Mouse (Mus musculus) induced T-regulatory cell, adult 2 months (primary cell): Measurements from ENCODE around the gene Lrrc73.

Experiments
- DNase-seq: peaks from one replicate; pipeline ENCODE4 v3.0.0-alpha.2; 2012; ENCODE audit warnings: low read depth

The Lrrc73 gene

DNA sequence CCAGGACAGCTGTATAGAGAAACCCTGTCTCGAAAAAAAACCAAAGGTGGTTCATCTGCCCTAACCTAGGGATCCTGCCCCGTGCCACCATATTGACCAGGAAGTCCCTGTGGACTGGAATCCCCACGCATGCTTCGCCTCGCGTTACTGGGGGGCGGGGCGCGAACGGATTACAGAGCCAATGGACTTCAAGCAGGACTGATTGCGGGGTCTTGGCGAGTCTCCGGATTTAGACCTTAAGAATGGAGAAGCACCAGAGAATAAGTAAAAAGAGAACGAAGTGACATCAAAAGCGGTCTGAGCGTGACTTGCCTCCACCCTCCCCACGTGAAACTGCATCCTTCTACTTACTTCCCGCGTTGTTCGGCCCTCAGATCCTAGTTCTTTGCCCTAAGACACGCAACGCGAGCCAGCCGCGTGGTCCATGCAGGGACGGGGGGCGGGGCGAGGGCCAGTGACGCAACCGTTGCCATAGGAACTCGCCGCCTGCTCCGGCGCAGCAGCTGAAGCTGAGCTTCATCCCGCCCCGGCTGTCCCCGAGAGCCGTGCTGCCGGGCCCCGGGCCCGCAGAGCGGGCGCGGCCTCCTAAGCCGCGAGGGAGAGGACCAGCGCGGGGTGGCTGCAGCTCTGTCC is at the start of gene Lrrc73:
Lrrc73 (plus strand) TSS at position 80 of the 633 bp plus-strand sequence.
- DNase-seq = peak; percentile 93

DNA sequence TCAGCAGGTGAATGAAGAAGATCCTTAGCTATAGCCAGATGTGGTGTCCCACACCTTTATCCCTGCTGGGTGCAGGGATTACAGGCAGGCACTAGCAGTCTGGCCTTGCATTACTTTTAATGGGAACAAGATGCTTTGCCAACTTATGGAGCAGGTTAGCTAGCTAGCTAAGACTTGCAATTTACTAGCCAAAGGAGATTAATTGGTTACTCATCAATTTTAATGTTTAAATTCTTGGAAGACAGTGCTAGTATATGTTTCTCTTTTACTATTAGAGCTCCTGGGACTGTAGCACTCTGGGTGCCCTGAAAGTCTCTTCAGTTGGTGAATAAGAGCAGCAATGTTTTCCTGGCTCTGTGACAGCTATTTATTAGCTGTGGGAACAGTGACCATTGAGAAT is 46.7 kb upstream of the Lrrc73 start:
- no peak for DNase-seq

DNA sequence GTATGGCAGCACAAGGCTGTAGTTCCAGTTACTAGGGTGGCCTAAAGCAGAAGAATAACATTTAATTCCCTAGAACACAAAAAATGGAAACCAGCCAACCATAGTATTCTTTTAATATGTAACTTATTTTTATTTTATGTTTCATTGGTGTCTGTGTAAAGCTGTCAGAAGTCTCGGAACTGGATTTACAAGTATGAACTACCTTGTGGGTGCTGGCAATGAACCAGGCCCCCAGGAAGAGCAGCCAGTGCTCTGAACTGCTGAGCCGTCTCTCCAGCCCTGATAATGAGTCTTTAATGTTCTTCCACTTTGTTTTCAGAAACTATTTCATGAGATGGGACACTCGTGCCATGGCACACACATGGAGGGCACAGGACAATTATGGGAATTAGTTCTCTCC is 42.8 kb upstream of the Lrrc73 start:
- DNase-seq = no peak

DNA sequence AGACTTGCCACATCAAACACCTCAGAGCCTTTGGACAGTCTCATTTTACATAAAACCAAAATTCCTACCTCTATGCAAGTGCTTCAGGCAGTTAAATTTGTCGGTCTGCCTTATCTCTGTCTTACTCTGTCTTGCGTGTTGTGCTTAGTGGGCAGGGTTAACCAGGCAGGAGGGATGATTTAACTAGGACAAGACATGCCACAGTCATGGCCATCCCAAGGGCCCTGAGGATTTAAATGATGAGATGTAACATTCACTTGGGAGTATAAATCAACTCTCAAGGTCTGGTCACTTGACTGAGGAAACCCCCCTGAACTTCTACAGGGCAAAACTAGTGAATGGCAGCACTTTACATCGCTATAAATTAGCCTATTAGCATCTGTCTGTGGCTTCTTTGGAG is 31.7 kb upstream of the Lrrc73 start:
- DNase-seq = no peak

DNA sequence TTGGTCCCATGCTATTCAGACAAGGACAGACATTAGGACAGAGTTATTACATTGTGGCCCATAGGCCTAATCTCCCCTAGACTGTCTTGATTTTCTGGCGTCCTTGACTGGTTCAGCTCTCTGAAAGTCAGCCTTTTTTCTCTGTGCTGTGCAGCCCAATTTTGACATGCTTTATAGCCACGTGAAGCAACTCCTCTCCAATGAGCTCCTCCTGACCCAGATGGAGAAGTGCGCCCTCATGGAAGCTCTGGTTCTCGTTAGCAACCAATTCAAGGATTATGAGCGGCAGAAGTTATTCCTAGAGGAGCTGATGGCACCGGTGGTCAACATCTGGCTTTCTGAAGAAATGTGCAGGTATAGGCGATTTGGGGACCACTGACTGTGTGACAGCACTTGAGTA is 25.8 kb upstream of the Lrrc73 start:
- no peak for DNase-seq

DNA sequence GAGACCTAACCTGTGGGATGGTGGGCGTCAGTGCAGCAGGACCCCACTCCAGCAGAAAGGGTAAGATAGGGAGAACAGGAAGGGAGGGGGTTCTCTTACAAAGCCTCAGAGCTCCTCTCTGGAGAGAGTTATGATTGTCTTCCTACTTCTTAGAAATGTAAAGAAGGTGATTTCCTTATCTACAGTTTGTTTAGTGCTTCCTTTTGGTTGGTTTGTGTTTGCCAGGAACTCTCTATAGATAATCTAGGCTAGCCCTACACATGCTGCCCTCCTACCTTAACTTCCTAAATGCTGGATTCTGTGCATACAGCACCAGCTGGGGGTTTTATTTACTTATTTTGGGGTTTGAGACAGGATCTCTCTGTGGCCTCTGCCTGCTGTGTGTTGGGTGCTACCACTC is 17.3 kb upstream of the Lrrc73 start:
- no peak for DNase-seq

DNA sequence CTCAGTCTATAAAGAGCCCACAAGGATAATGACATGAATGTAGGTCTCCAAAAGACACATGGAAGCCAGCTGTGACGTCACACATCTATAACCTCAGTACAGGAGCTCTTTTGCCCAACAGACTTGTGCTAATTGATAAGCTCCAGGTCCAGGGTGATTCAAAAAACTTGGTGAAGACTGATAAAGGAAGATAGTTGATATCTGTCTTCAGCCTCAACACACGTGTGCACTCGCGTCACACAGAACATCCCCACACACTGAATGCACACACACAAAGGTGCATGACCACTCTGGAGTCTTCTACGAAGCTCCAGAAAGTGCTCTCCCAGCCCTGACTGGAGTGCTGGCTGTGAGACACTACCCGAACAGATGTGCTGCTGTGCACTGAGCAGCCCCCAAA is 16.3 kb upstream of the Lrrc73 start:
- no peak for DNase-seq

DNA sequence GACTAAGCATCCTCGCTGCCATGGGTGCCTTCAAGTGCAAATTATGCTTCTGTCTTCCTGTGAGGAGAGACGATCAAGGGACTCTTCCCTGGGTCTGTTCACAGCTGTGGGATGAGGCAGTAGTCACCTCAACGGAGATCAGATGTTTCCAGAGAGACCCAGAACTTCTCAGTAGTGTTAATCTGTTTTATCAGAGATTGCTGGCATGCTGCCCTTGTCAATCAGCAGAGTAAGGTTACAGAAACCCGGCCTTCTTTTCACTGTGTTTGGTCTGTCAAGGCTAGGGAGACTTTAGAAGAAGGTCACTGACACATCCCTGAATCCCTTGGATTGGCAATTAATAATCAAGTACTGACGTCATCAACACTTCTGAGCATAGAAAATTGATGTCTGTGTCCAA is 15.9 kb upstream of the Lrrc73 start:
- DNase-seq = no peak

DNA sequence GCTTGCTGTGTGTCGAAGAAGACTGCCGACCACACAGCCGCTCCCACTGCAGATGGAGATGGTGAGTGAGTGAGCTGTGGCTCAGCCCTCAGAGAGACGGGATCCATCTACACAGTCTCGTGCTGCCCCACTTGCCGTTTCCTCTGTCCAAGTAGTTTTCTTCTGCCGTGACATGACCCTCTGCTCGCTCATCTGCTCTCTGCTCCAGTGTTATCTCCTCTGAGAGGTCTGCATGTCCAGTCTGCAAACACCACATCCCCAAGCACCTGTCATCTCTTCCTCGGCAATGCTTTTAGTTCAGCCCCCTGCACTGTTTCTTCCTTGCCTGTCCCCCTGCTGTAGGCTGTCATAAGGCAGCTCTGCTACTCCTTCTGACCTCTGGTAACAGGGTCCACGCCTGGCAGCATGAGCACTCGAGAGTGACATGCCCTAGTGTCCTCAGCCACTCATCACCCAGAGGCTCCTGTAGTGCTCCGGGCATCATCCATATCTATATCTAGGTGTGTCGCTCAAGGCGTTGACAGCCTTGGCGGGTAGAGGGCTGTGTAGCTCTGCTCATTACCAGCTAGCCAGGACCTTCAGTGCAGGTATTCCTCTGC is 13.7 kb upstream of the Lrrc73 start:
- no peak for DNase-seq

DNA sequence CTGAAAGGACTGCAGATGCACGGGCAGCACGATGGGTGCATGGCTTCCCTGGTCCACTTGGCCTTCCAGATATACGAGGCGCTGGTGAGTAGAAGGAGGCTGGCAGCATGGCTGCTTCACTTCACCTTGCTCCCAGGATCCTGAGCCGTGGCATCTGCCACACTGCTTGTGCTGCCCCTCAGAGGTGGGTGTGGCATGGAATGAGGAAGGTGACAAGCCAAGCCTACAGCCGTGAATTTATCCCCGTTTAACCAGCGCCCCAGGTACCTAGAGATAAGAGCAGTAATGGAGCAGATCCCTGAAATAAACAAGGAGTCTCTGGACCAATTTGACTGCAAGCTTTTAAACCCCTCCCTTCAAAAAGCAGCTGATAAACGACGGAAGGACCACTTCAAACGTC is 11.9 kb upstream of the Lrrc73 start:
- no peak for DNase-seq

DNA sequence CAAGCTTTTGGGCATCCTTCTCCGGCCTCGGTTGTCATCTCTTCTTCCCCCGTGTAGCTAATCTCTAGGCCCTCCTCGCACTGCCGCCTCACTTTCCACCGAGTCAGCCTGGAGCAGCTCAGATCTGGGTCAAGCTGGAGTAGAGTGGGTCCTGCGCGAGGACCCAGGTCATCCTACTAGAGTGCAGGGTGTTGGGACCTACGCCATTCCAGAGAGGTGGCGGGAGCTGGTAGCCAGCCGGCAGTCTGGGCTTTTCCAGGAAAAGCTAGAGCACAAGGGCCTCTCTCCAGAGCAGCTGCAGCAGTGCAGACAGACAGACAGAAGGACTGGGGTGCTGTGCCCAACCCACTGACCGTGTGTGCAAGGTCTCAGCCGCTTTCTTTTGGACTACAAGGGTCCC is 11.1 kb upstream of the Lrrc73 start:
- DNase-seq = no peak

DNA sequence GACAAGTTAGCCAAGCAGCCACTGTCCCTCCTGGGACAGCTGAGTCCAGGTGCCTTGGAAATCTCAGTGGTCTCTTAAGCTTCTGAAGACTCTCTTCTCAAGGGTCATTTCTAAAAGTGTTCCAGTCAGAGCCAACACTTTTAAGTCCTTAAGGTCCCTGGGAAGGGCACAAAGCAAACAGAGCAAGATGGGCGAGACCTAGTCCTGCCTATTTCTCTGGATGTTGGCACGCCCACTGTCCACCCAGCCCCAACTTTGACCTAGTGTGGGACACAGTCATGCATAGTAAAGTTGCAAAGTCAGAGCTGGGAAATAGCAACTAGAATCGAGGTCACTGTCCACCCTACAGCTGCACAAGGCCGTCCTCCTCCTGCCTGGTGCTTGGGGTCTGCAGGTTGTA is 10.3 kb upstream of the Lrrc73 start:
- DNase-seq = no peak

DNA sequence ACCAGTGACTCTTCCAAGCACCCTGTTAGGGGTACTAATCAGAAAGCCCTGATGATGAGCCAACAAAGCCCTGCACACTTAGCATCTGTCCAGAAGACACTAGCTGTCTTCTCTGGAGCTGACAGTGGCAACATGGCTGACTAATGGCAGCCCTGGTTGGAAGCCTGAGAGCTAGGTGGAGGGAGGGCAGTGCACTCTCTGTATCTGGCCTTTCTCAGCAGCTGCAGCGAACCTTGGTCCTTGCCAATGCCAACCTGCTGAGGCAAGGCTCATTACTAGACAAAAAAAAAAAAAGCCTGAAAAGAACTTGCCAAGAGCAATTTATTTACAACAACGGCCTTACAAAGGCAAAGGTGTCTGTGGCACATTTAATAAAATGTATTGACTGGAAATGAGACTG is 9.7 kb upstream of the Lrrc73 start:
- DNase-seq = no peak

DNA sequence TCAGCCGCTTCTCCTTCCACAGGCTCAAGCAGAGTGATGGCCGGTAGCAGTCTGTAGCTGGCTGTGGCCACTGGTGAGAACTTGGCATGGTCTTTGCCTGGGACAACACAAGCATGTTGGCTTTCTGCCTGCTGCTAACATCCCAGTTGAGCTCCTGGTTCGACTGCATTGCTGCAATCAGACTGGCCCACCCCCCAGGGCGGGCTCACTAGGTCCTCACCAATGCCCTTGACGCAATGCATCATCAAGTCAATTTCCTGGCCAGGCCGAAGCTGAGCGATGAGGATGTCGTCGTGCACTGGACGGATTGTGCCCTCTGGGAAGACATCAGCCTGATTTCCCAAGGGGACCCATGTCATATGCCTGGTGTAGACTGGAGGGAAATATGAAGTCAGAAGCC is 8.8 kb upstream of the Lrrc73 start:
- no peak for DNase-seq

DNA sequence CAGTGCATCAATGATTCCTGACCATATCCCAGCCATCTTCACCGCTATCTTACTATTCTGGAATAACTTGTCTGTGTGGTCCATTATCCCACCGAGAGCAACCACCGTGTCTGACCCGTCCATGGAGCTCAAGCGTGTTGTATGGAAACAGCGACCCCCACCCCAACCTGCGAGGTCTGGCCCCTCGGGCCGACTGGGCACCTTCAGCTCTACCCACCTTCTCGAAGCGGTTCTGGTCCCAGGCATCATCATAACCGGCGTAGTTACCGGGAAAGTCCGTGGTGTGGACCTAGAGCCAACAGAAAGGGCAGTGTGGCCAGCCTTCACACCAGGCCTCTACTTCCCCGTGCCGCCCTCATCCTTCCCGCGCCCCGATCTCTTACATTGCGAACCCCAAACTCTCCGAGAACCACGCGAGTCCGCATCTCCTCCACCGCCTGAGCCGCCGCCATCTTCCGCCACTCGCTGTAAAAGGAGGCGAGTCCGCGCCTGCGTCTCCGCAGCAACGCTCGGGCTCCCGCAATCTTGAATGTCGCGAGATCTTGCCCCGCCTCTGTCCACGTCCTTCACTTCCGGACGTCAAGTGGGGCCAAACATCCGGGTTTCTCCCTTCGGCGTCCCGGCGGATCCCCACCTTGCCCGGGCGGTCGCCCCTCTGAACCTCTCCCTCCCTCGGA is 5.7 kb upstream of the Lrrc73 start, which contains the start of the genes Polr1c and Yipf3:
Polr1c (minus strand) TSS at position 543 of the 677 bp plus-strand sequence.
Yipf3 (plus strand) TSS at position 569 of the 677 bp plus-strand sequence.
- DNase-seq = peak; percentile 96

DNA sequence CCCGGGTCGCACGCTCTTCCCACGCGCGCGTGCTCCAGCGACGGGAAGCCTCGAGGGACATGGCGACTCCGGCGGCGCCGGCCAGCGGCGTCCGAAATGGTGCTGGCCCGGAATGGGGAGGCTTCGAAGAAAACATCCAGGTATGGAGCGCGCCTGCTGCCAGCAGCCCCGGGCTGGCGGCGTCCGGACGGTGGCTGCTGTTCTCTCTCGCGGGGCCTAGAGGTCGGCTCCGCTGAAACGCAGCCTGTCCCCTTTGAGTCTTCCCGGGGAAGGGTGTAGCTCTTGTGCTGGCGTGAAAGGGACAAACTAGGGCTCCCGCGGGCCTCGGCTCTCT is 5.2 kb upstream of the Lrrc73 start:
- DNase-seq = no peak

DNA sequence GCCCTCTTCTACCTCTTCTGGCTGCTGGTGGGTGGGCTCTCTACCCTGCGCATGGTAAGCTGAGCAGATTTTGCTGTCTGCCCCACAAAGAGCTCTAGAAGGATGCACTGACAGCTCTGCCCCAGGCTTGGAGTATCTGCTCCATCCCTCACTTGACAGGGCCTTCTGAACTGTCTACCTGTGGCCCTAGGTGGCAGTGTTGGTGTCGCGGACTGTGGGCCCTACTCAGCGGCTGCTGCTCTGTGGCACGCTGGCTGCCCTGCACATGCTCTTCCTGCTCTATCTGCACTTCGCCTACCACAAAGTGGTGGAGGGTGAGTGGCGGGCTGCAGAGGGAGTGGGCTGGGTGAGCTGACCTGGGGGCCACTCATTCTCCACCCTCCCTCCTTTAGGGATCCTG is 2.2 kb upstream of the Lrrc73 start:
- peak; percentile 49 for DNase-seq

DNA sequence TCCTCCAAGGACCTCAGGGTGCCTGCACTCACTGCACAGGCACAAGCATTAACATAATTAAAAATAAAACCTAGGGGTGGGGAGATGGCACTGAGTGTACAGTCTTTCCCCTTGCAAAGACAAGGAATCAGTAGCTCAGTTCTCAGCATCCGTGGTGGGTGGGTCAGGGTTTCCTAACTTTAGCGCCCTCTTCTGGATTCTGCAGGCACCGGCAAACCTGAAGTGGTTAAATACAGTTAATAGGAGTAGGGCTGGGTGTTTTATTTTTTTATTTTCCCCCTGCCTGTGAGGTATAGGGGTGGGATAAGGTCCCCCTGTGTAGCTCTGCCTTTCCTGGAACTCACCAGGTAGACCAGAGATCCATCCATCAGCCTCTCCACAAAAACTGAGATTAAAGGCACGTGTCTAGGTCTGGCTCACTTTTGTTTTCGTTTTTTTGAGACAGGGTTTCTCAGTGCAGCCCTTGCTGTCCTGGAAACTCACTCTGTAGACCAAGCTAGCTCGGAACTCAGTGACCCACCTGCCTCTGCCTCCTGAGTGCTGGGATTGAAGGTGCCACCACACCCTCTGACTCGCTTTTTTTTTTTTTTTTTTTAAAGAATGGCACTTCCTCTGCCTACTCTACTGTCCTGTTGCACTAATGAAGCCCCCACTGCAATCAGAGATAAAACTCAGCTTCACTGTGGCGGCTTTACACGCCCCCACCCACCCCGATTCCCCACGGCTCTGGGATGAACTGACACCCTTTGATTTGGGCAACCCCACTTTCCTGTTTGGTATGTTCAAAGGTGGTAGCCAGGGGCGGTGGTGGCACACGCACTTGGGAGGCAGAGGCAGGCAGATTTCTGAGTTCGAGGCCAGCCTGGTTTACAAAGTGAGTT is 520 bp upstream of the Lrrc73 start:
- peak; percentile 82 for DNase-seq

DNA sequence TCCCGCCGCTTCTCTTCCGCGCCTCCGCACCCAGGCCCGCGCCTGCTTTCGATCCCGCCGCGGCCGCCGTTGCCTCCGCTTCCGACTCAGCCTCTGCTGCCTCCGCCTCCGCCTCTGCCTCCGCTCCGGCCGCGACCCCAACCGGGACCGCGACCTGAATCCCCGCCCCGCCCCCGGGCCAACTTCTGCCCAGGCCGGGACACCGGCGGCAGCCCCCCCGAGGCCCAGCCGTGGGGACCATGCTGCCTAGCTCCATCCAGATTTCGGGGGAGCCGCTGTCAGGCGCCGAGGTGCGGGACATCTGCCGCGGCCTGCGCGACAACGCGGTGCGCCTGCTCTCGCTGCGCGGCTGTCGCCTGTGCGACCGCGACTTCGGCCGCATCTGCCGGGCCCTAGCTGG is 775 bp downstream of the Lrrc73 start:
- no peak for DNase-seq

DNA sequence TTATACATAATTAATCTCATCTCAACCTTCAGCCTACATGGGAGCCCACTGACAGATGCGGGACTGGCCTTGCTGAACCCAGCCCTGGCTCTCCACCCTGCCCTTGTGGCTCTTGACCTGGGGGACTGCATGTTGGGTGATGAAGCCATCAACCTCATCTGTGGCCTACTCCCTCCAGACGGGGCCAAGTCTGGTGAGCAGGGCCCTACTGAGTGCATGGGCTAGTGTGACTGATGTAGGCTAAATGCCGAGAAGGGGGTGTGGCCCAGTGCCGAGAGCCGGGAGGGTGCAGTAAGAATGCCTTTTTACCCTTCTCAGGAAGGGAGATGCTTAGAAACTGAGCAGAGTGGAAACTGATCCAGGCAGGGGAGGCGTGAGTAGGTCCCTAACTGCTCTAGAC is 1.8 kb downstream of the Lrrc73 start:
- peak; percentile 24 for DNase-seq

DNA sequence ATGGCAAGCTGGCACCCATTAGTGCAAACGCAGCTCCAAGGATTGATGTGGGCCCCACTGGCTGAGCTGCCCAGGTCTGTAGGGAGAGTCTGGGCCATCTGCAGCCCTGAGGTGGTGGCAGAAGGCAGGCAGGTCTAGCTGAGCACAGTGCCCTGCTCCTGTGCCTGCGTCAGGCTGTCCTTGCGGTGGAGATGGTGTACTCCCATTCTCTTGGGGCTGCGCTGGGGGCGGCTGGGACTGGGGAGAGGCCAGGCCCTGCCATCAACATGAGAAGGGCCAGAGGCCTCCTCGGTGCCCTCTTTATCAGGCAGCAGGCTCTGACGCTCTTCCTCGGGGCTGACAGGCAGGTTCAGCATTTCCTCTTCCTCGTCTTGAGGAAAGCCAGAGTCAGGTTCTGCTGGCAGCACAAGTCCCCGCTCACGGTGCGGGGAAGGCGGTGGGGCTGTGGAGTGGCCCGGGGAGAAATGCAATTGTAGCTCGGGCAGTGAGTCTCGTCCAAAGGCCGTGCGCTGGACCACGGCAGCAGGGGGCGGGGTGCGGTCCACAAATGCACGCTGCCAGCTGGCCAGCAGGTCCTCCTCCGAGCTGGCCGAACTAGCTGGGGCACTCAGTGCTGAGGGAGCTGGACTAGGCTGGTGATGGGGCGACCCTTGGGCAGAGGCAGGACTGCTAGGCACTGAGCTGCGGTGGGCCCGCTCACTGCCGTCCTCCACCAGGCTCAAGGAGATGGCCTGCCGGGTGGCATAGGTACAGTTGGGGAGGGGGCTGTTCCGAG is 5.1 kb downstream of the Lrrc73 start:
- no peak for DNase-seq

DNA sequence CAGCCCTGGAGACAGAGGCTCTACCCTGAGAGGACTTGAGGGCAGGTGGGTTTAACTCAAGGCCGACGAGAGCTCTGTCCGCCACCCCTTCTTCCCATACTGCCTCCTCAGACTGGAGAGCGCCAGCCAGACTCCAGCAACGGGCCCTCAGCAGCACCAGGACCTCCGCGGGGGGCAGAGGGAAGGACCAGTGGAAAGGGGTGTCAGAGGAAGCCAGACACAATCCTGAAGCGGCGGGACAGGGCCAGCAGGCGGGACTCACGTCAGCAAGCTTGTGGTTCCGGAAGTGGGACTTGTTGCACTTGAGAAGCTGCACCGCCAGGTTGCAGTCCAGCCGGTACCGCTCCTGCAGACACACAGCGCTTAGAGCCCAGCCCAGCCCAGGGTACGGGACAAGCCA is 6.3 kb downstream of the Lrrc73 start:
- DNase-seq = no peak
